Mouse (Mus musculus) regulatory T cell (primary cell): ENCODE results near the gene Gm11213.

Experiments
- in situ Hi-C: fragments of 300-600 bp; cut with MboI, MseI; formaldehyde crosslinking; loops from one replicate; pipeline ENCODE4 v1.15.1; 2025; ENCODE audit warnings: high pct_unique_total_duplicates

Gm11213 gene

DNA sequence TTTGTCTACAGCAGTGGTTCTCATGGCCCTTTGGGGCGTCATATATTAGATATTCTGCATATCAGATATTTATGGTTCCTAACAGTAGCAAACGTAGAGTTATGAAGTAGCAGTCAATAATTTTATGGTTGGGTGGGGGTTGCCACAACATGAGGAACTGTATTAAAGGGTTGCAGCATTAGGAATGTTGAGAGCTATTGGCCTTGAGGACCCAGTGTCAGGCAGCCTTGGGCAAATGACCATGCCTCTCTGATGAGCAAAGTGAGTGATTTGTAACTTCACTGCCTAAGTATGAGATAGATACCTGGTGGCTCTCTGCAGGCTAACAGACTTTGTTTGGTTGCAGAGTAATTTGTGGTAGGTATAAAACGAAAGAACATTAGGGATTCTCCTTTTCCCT is 54.2 kb downstream of the Gm11213 start:
- in situ Hi-C loops = loop anchor here (25.0 kb wide), 1 partner anchor 1189 kb away; the partner anchor contains the start of genes Fkbp15 and Slc31a1

DNA sequence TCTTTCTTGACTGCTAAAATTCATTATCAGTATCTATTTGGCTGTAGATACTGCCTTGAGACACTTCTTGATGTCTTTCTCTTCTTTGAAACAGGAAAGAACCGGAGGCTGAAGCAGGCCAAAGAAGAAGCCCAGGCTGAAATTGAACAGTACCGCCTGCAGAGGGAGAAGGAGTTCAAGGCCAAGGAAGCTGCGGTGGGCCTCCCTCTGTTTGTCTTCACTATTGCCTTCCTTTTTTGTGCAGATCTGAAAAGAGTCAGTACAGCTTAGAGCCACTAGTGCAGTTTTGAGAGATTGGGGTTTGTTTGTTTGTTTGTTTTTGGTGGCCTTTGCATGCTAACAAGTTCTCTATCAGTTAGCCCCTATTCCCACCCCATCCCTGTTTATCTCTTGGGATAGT is 56.6 kb downstream of the Gm11213 start:
- in situ Hi-C loops = loop anchor here (10.0 kb wide), 1 partner anchor 494 kb away; no protein-coding TSS in a partner anchor

DNA sequence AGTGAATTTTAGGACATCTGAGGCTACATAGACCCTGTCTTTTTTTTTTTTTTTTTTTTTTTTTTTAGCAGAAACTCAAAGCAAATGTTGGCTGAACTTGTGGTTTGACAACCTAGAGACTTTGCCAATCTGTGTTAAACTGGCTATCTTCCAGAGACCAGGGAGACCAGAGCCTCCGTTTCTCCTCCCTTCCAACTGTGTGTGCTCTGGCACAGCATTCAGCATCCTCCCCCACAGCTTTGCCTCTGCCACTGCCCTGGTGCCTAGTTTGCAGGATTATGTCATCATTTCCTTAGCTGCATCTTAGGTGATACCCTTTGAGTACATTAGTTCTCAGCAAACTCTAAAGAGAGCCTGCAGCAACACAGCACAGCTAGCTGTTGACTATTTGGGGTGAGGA is 57.3 kb downstream of the Gm11213 start:
- in situ Hi-C loops = loop anchor here (10.0 kb wide), 1 partner anchor 493 kb away; no protein-coding TSS in a partner anchor
